Mouse (Mus musculus) adrenal gland, adult 2 months (tissue): Measurements from ENCODE around the gene Lpar5. TPM values are rescaled to one million over a fixed set of nuclear protein-coding genes. Genes with fewer than 3 reads are reported as not detected.
"Not testable (repeated sequence)": the region's sequence is repeated elsewhere in the genome, so short reads cannot be mapped to it uniquely, and the experiment has no call there.

Experiments
- DNase-seq: peaks from one replicate; pipeline ENCODE4 v3.0.0; 2021
- long read RNA-seq: library from polyadenylated mRNA; stranded (forward); transcript quantifications from one replicate; pipeline ENCODE4 v2.0.0, GENCODE M21; 2021
- polyA plus RNA-seq: library from polyadenylated mRNA; depleted of rRNA; stranded (reverse); fragments of >200 nt; gene quantifications from 2 replicates; pipeline ENCODE4 v1.2.3, GENCODE M21; 2012; rRNA removed
- total RNA-seq, 2 experiments: library from RNA; stranded (reverse); gene quantifications; 2 replicates each; pipeline ENCODE4 v1.2.3; 2021

The Lpar5 gene
- total RNA-seq (under 1 TPM; 0.61 to 0.83 TPM), polyA plus RNA-seq (3.1 and 4.3 TPM in 2 replicates)
- long read RNA-seq, result 0 reads

DNA sequence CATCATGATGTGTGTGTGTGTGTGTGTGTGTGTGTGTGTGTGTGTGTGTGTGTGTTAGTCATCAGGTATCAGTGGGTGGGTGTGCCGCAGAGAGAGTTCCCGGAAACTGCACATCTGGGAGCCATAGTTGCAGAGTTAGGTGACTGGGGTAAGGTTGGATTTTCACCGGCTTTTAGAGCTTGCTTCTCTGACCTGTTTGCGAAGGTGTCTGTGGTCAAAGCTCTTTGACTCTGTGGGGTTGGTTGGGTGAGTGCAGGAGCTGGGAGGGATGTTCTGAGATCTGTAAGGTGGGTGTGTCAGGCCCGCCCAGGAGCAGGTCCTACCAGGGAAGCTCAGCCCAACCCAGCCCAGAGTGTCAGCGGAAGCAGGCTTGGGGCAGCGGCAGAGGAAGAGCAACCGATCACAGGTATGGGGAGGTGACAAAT lies at the start of gene Lpar5:
TSS of gene Lpar5 (plus strand) at position 350 of the 425 bp plus-strand sequence.
- no peak for DNase-seq

DNA sequence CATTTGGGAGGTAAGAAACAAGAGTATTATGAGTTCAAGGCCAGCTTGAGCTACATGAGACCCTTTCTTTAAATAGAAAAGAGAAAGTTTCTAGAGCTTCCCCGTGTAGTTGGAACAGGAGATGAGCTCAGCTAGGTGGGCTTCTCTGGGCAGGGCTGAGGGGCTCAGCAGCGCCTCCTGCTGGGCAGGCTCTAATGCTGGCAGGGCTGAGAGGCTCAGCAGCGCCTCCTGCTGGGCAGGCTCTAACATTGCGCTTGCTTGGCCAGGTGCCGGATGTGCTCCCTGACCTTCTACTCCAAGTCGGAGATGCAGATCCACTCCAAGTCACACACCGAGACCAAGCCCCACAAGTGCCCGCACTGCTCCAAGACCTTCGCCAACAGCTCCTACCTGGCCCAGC lies 37.2 kb upstream of the Lpar5 start:
- DNase-seq, result peak; percentile 37

DNA sequence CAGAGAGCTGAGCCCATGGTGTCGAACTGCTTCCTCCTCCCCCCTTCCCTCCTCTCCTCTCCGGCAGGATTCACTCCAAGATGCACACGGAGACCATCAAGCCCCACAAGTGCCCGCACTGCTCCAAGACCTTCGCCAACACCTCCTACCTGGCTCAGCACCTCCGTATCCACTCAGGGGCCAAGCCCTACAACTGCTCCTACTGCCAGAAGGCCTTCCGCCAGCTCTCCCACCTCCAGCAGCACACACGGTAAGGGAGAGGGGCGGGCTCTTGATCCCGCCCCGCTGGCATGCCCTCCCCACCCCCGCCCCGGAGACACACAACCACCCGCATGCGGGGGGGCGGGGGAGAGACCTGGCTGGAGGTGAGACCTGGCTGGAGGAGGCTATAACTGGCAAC lies 36.1 kb upstream of the Lpar5 start:
- no peak for DNase-seq

DNA sequence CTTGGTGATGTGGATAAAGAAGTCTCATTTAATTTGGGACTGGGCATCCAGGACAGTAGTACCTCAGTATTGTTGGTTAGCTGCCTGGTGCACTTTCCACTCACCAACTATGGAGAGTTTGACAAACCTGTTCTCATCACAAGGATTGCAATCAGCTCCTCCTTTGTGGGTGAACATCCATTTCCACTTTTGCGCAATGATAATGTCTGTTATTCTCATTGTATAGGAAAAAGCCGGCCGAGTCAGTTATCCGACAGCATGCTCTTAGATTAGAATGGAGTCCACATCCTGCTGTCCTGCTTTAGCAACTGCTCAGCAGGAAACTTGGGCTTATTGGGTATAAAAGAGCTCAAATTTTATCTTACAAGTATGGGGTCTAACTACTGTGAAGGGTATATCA lies 29.1 kb upstream of the Lpar5 start:
- DNase-seq, result no peak

- no peak for DNase-seq
Observed at GRCm38 (mm10) chr6:125039131-125039530, 28.6 kb upstream of the Lpar5 start.

DNA sequence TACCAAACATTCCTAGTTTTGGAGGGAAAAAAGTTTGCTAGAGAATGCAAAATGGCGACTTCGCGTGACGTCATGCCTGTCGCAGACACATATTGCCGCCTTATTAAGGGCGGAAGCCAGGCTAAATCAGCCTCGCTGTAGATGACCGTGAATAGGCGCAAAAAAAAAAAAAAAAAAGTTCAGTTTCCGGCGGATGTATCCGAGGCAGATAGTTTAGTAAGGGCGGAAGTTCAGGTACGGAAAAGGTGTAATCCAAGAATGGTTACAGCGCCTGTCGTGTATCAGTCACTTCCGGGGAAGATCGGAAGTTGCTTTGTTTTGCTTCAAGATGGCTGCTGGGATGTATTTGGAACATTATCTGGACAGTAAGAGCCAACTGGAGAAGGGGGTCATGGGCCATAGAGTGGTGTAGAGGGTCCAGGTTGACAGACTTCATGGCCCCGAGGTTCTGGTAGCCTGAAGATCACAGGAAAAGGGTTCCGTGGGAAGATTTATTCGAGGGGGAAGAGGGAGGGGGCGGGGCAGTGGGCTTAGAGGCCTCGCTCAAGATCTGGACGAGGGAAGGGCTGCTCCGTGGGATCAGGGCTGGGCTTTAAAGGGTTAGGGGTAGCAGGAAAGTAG lies 28.1 kb upstream of the Lpar5 start, which contains the start of gene Ing4:
TSS of gene Ing4 (plus strand) at position 228 of the 621 bp plus-strand sequence.
- peak; percentile 91 for DNase-seq

DNA sequence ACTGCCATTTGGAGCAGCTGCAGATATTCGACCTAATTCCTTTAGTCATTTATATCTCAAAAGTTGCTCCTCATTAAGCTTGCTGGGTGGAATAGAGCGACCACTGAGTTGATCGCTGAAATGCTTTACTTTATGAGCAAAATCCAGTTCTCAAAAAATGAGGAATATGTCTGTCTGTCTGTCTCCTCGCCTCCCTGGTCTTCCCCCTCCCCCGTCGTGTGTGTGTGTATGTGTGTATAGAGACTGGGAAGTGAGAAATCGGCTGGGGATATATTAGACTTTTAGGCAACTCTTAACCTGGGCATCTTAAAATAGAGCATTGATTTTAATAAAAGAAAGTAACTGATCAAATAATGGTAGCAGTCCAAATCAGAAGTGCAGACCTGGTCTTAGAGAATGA lies 27.5 kb upstream of the Lpar5 start:
- no peak for DNase-seq

- peak; percentile 41 for DNase-seq
Observed at GRCm38 (mm10) chr6:125041047-125041446, 26.7 kb upstream of the Lpar5 start.

DNA sequence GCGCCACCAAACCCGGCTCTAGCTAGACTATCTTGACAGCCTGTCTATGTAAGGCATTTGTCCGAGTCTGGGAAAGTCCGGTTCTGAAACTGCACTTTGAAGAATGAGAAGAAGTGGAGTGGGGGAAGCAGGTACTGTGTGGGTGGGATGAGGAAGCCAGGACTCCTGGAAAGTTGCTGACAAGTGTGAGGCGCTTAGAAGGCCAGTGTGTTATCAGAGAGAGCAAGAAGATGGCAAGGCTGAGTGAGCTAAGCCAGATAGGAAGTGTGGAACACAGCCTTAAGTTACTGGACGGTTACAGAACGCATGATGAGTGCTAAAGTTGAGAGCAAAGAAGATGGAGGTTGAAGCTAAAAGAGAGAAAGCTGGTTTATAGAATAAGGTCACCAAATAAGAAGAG lies 25.6 kb upstream of the Lpar5 start:
- DNase-seq, result no peak

DNA sequence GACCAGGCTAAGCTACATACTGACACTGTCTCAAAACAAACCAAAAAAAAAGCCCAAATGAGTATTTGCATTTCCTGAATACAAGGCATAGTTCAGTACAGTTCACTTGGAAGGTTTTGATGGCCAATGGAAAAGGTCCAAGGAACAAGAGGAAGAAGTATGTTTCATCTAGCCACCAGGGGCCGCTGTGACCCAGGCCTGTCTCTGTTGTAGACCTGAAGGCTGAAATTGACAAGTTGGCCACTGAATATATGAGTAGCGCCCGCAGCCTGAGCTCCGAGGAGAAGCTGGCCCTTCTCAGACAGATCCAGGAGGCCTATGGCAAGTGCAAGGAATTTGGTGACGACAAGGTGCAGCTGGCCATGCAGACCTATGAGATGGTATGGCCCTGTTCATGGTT lies 21.0 kb upstream of the Lpar5 start:
- peak; percentile 74 for DNase-seq

DNA sequence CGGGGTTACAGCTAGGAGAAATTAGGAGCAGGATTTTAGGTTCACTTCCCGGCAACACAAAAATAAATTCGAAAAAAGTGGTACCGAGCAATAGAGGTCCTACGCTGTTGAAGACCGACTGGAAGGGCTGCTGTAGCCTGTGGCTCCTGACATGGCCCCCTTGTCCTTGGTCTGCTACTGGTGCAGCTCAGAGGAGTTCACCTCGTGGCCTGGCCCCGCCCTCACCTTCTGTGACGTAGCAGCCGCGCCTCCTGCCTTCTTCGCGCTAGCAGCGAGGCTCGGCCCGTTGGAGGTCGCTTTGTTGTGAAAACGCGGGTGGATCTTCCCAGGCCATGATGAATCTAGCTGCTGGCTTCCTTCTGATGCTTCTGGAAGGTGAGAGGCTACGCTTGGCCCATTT lies 18.0 kb upstream of the Lpar5 start, which contains the start of gene Acrbp:
TSS of gene Acrbp (plus strand) at position 12 of the 400 bp plus-strand sequence.
- no peak for DNase-seq

GRCm38 (mm10) chr6:125051237-125051636 lies 16.5 kb upstream of the Lpar5 start:
- DNase-seq, result no peak

DNA sequence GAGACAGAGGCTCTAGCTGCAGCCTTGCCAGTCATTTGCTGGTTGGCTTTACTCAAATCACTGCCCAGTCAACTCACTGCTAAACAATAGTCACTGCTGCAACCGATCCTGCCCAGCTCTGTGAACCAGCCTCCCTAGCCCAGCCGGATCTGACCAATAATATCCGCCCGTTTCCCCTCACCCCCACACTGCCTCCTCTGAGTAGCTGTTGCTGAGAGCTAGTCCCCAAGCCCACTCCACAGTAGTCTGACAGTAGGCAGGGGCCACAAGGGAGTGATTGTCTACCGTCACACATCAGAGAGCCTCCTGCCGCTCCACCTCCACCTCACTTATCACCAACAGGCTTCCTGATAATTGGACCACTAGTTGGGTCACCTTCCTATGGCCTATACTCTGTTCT lies 6.2 kb upstream of the Lpar5 start:
- DNase-seq, result no peak

GRCm38 (mm10) chr6:125062511-125062910 lies 5.2 kb upstream of the Lpar5 start:
- DNase-seq, result no peak

DNA sequence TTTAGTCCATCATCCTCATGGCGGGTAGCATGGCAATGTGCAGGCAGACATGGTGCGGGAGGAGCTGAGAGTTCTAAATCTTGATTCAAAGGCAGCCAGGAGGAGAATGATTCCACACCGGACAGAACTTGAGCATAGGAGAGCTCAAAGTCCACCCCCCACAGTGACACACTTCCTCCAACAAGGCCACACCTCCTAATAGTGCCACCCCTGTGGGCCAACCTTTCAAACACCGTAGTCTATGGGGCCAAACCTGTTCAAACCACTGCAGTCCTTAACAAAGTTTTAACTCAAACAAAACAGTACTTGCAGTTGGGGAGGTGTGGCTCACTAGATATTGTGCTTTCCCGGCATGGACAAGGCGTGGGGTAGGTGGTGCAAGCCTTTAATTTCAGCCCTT lies 3.8 kb upstream of the Lpar5 start:
- no peak for DNase-seq

GRCm38 (mm10) chr6:125065223-125065622 lies 2.5 kb upstream of the Lpar5 start:
- DNase-seq, result not testable (repeated sequence)

DNA sequence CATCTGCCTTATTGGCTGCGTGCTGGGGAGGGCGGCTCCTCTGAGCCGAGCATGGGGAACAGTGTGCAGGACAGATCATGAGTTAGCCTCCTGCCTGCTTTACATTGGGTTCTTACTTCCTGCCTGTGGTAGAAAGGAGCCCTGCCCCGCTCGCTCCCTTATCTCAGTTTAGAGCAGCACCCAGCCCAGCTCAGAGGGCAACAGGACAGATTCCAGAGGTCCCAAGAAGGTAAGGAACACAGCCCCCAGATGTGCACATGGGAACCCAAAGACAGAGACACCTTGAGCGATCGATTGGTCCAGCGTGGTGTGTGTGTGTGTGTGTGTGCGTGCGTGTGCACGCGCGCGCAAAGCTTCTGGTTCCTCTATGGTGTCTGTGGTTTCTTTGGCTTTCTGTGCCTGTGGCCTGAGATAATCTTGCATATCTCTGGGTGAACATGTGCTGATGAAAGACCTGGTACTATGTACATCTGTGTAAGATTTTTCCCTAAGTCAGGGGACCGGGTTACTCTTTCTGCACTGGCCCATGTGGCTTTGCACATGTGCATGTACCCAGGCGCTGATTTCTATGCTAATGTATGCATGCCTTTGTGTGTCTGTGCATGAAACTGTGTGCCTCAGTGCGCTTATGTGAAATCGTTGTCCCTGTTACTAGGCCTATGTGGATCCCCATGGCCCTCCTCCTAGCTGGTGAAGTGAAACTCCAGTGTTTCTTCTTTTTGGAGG lies 3.6 kb downstream of the Lpar5 start:
- no peak for DNase-seq

GRCm38 (mm10) chr6:125071896-125072279 lies 4.2 kb downstream of the Lpar5 start:
- peak; percentile 36 for DNase-seq

- DNase-seq, result no peak
Observed at GRCm38 (mm10) chr6:125073825-125074224, 6.1 kb downstream of the Lpar5 start.

- no peak for DNase-seq
Observed at GRCm38 (mm10) chr6:125081394-125081793, 13.7 kb downstream of the Lpar5 start.

- peak; percentile 94 for DNase-seq
Observed at GRCm38 (mm10) chr6:125081797-125082560, 14.3 kb downstream of the Lpar5 start.

DNA sequence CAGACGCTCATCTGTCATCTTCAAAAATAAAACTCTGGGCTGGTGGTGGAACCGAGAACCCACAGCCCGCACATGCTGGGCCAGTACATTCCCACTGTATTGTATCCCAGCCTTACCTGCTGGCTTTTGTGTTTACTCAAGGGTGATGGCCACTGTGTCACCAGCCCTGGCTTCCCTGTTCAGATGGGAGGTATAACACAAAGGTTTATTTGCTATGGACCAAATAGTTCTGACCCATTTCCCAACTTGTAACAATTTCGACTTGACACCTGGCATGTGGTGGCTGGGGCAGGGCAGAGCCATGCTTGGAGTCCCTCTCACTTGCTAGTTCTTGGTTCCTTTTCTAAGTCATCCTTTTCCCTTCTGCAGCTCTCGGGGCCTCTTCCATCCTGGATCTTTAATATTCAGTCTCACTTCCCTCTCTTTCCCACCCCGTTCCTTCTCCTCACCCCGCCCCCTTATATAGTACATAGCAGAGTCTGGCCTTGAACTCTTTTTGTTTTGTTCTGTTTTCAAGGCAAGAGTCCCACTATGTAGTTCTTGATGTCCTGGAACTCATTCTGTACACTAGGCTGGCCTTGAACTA lies 15.2 kb downstream of the Lpar5 start:
- DNase-seq, result no peak
